Mouse (Mus musculus) thymus, adult 2 months (tissue): ENCODE measurements around the gene Csmd2.

Source experiments
- CTCF ChIP-seq: fragments of 200-500 bp; IDR thresholded peaks from 2 replicates; pipeline ENCODE4 v1.5.1; 2012; ENCODE audit warnings: mild to moderate bottlenecking, control low read depth, low read length, moderate library complexity, borderline replicate concordance; ENCODE audit not compliant: control insufficient read depth, poor library complexity, insufficient read depth; ENCODE audit errors: extremely low read depth
- POLR2A ChIP-seq: fragments of 200-500 bp; IDR thresholded peaks from 2 replicates; pipeline ENCODE4 v1.6.1; 2012; ENCODE audit warnings: mild to moderate bottlenecking, low read length, control low read depth, moderate library complexity; ENCODE audit not compliant: control insufficient read depth, poor library complexity, insufficient read depth; ENCODE audit errors: extremely low read depth

GRCm38 (mm10) chr4:128489521-128490100 is 502.0 kb downstream of the Csmd2 start:
- TF ChIP-seq CTCF, result no peak
- no peak for TF ChIP-seq POLR2A
